Mouse (Mus musculus): ENCODE data around the gene Rpl36.

- TF ChIP-seq CTCF (IDR thresholded peaks at IDR 0.05; ENCODE audit: extremely low read depth, insufficient read depth, low read length) (no peak), POLR2A (IDR thresholded peaks at IDR 0.05; ENCODE audit: extremely low read depth, insufficient read depth, low read length) (no peak)
These were observed 27.9 kb upstream of the Rpl36 start for GRCm38 (mm10) chr17:56585171-56585821.
